Mouse (Mus musculus): ENCODE data around the gene Pih1d1.
"Not testable (repeated sequence)": the region's sequence is repeated elsewhere in the genome, so short reads cannot be mapped to it uniquely, and the experiment has no call there.

Gene Pih1d1

GRCm38 (mm10) chr7:45154096-45154992 lies at the start of gene Pih1d1, which contains the start of gene Aldh16a1:
Pih1d1 (plus strand) TSS chr7:45154303.
Aldh16a1 (minus strand) TSS chr7:45154584.
- peak; percentile 95 for DNase-seq (ENCODE audit: low spot score)

- no peak for DNase-seq (ENCODE audit: low spot score)
Observed at GRCm38 (mm10) chr7:45104941-45105340, 49.2 kb upstream of the Pih1d1 start.

- no peak for DNase-seq (ENCODE audit: low spot score)
Observed at GRCm38 (mm10) chr7:45105491-45105890, 48.6 kb upstream of the Pih1d1 start.

- no peak for DNase-seq (ENCODE audit: low spot score)
Observed at GRCm38 (mm10) chr7:45106441-45106840, 47.7 kb upstream of the Pih1d1 start.

- DNase-seq (ENCODE audit: low spot score): no peak
Observed at GRCm38 (mm10) chr7:45107052-45107645, 47.0 kb upstream of the Pih1d1 start.

- DNase-seq (ENCODE audit: low spot score): not testable (repeated sequence)
Observed at GRCm38 (mm10) chr7:45110089-45110488, 44.0 kb upstream of the Pih1d1 start.

- DNase-seq (ENCODE audit: low spot score): no peak
Observed at GRCm38 (mm10) chr7:45111940-45112339, 42.2 kb upstream of the Pih1d1 start.

GRCm38 (mm10) chr7:45112529-45112928 lies 41.6 kb upstream of the Pih1d1 start:
- no peak for DNase-seq (ENCODE audit: low spot score)

GRCm38 (mm10) chr7:45113476-45113875 lies 40.6 kb upstream of the Pih1d1 start:
- no peak for DNase-seq (ENCODE audit: low spot score)

- DNase-seq (ENCODE audit: low spot score): no peak
Observed at GRCm38 (mm10) chr7:45117566-45117965, 36.5 kb upstream of the Pih1d1 start.

- DNase-seq (ENCODE audit: low spot score): no peak
Observed at GRCm38 (mm10) chr7:45118336-45118735, 35.8 kb upstream of the Pih1d1 start.

GRCm38 (mm10) chr7:45119780-45120709 lies 34.1 kb upstream of the Pih1d1 start:
- DNase-seq (ENCODE audit: low spot score): no peak

GRCm38 (mm10) chr7:45121404-45121803 lies 32.7 kb upstream of the Pih1d1 start:
- DNase-seq (ENCODE audit: low spot score): no peak

- no peak for DNase-seq (ENCODE audit: low spot score)
Observed at GRCm38 (mm10) chr7:45121966-45122365, 32.1 kb upstream of the Pih1d1 start.

- no peak for DNase-seq (ENCODE audit: low spot score)
Observed at GRCm38 (mm10) chr7:45122561-45123185, 31.4 kb upstream of the Pih1d1 start.

- DNase-seq (ENCODE audit: low spot score): peak; percentile 53
Observed at GRCm38 (mm10) chr7:45123186-45123570, 30.9 kb upstream of the Pih1d1 start.

GRCm38 (mm10) chr7:45124224-45125143 lies 29.6 kb upstream of the Pih1d1 start, which contains the start of gene Rps11:
Rps11 (minus strand) TSS chr7:45124439.
- peak; percentile 99 for DNase-seq (ENCODE audit: low spot score)

GRCm38 (mm10) chr7:45125144-45125600 lies 28.9 kb upstream of the Pih1d1 start:
- peak; percentile 35 for DNase-seq (ENCODE audit: low spot score)

- not testable (repeated sequence) for DNase-seq (ENCODE audit: low spot score)
Observed at GRCm38 (mm10) chr7:45125649-45126048, 28.5 kb upstream of the Pih1d1 start.

- DNase-seq (ENCODE audit: low spot score): no peak
Observed at GRCm38 (mm10) chr7:45126147-45126843, 27.8 kb upstream of the Pih1d1 start.

All from MN1 (cell line).